Mouse (Mus musculus) kidney, embryonic 15.5 days (tissue): ENCODE results near the gene Ascc3. TPM values are rescaled to one million over a fixed set of nuclear protein-coding genes. Genes with fewer than 3 reads are reported as not detected.

Experiments used
- ATAC-seq: fragments of 200-750 bp; cut with Nextera tagmentation; replicated peaks from 2 replicates; pipeline ENCODE4 v1.8.0; 2017; ENCODE audit warnings: moderate TSS enrichment; ENCODE audit not compliant: low FRiP score
- H3K27ac ChIP-seq: fragments of 300-500 bp; sonication (generic); 2 replicates; pipeline ENCODE4 v1.5.1; 2015; ENCODE audit warnings: mild to moderate bottlenecking, inconsistent platforms
- H3K27me3 ChIP-seq: fragments of 300-500 bp; sonication (generic); 2 replicates; pipeline ENCODE4 v1.6.1; 2015; ENCODE audit warnings: inconsistent platforms
- H3K36me3 ChIP-seq: fragments of 300-500 bp; sonication (generic); 2 replicates; pipeline ENCODE4 v1.6.1; 2015; ENCODE audit warnings: inconsistent platforms
- H3K4me1 ChIP-seq: fragments of 300-500 bp; sonication (generic); 2 replicates; pipeline ENCODE4 v1.6.1; 2015; ENCODE audit warnings: inconsistent platforms
- H3K4me2 ChIP-seq: fragments of 300-500 bp; sonication (generic); 2 replicates; pipeline ENCODE4 v1.6.1; 2015; ENCODE audit warnings: moderate library complexity, mild to moderate bottlenecking, inconsistent platforms
- H3K4me3 ChIP-seq: fragments of 300-500 bp; sonication (generic); replicated peaks from 2 replicates; pipeline ENCODE4 v1.5.1; 2015; ENCODE audit warnings: mild to moderate bottlenecking, inconsistent platforms
- H3K9ac ChIP-seq: fragments of 300-500 bp; sonication (generic); 2 replicates; pipeline ENCODE4 v1.6.1; 2015; ENCODE audit warnings: mild to moderate bottlenecking, inconsistent platforms
- H3K9me3 ChIP-seq: fragments of 300-500 bp; sonication (generic); replicated peaks from 2 replicates; pipeline ENCODE4 v1.6.1; 2016; ENCODE audit warnings: inconsistent platforms
- WGBS: fragments of 180-500 bp; shearing (Covaris S2); methylation state at CpG from one replicate; pipeline ENCODE4 v1.1.7; 2015; ENCODE audit warnings: mixed read lengths; 5-methylcytosine and 5-hydroxymethylcytosine counted together
- polyA plus RNA-seq: library from polyadenylated mRNA; unstranded; fragments of >200 nt; fragmentation: Nextera tagmentation; extraction: Ambion mirVana; gene quantifications from 2 replicates; pipeline ENCODE4 v1.2.1, GENCODE M21; 2015

Gene Ascc3
- polyA plus RNA-seq, 1 experiment from 2014 or later: 15.7 TPM

DNA sequence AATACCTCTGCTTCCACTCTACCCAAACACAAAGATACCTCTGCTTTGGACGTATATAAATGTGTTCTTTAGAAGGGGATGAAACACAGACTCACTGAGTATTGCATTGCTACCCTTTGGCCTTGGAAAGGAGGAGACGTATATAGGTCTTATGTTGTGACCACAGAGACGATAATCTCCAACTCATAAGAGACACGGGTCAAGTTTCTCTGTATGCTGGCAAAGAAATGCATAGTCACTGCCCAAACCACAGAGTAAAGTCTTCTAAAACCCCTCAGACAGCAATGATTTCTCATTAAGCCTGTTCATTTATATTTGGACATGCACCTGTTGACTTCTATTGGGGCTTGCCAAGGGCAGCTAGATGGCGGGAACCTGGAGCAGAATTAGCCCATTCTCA, 284.5 kb downstream of the Ascc3 start:
- Histone ChIP-seq H3K36me3 (no peaks in the 10 kb centered on the region), H3K4me1 (no peaks in the 10 kb centered on the region), H3K9ac (no peak overlapping the region), H3K27ac (no peak overlapping the region), H3K9me3 (no peaks in the 10 kb centered on the region), H3K27me3 (no peaks in the 10 kb centered on the region), H3K4me3 (no peak overlapping the region), H3K4me2 (no peak overlapping the region)
- ATAC-seq: no peak
- WGBS: 82% methylated on average over 5 of the region's 5 CpGs

DNA sequence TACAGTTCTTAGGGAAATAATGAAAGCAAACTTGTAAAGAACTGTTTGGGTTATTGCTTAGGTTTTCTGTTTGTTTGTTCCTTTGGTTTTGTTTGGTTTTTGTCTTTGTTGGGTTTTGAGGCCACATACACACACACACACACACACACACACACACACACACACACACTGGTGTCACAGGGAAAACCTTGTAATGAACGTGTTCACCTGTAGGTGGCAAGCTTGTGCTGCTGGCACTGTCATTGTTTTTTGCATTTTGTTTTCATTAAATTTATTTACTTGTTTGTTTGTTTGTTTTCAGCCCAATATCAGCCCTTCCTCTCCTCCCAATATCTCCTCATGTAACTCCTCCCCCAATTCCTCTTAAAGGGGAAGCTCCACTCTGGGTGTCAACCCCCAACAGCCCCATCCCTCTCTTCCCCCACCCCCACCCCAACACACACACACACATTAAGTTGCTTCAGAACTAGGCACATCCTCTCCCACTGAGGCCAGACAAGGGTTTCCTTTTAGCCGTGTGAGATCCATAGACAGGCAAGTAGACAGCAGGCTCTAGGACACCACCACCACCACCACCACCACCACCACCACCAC, 289.1 kb downstream of the Ascc3 start:
- no peak overlapping the region for H3K27ac ChIP-seq
- no peak overlapping the region for H3K4me2 ChIP-seq
- no peak overlapping the region for H3K9ac ChIP-seq
- no peaks in the 10 kb centered on the region for H3K36me3 ChIP-seq
- no peak overlapping the region for H3K4me3 ChIP-seq
- H3K4me1 ChIP-seq: 0 out of 2 replicates have a peak, but pooled peaks cover 5% of the 10 kb centered on the region
- H3K27me3 ChIP-seq: peaks cover 12% of the 10 kb centered on the region
- ATAC-seq: no peak
- H3K9me3 ChIP-seq: no peaks in the 10 kb centered on the region
- WGBS: 23% methylated on average over 2 of the region's 2 CpGs

DNA sequence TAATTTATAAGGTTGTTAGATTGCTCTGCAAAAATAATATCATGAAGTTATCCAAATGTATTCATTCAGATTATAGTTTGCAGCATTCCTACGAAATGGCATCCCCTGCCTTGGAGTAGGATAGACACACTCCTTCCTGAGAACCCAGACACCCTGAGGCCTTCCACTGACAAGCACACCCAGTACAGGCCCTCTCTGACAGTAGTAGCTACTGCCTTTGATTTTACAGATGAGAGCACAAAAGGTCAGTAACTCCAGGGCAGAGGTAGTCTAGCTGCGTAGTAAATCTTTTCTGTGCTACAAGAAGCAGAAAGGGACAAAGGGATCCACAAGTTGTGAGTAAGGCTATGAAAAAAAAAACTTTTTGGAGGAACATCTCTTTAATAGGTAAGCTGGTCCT, 289.9 kb downstream of the Ascc3 start:
- WGBS: 36% methylated on average over 2 of the region's 2 CpGs
- peaks cover 15% of the 10 kb centered on the region for H3K27me3 ChIP-seq
- H3K27ac ChIP-seq: no peak overlapping the region
- ATAC-seq: peak; percentile 61; the same call in 1 of the 2 replicates
- no peaks in the 10 kb centered on the region for H3K36me3 ChIP-seq
- H3K9me3 ChIP-seq: no peaks in the 10 kb centered on the region
- 0 out of 2 replicates have a peak, but pooled peaks cover 5% of the 10 kb centered on the region for H3K4me1 ChIP-seq
- H3K4me3 ChIP-seq: no peak overlapping the region
- no peak overlapping the region for H3K9ac ChIP-seq
- no peak overlapping the region for H3K4me2 ChIP-seq

DNA sequence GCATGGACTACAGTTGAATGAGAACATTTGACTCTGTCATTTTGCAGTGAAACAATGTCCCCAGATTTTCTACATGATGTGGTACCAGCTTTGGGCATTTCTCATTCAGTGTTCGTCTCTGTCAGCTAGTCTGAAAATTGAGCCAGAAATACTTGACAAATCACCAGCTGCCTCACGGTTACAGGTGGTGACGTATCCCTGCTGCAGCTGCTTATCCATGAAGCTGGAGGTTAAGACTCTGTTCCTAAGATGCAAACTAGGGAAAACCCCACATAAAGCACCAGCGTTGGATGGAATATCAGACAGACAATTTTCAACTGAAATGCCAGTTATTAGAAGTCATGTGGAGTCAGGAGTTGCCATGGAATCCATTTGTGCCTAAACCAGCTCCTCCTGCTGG, 293.8 kb downstream of the Ascc3 start:
- H3K27me3 ChIP-seq: peaks cover 47% of the 10 kb centered on the region

DNA sequence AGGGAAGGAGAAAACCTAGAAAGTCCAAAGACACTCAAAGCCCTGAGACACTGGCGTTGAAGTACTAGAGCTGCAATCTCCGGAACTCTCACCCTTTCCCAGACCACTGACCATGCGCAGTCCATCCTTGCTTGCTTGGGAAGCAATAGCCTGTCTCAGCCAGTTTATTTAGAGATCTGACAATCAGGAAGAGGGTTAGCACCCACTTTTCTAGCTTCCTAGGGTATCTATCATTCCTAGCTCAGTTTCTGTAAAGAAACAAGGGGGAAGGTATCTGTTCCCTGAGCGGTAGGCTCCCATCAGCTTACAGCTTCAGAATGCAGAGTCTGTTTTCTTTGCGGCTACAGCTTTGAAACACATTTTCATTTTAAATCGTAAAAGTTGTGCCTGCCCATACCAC, 298.2 kb downstream of the Ascc3 start:
- 23% methylated on average over 6 of the region's 6 CpGs for WGBS
- ATAC-seq: no peak
- Histone ChIP-seq H3K27me3 (peaks cover 85% of the 10 kb centered on the region), H3K4me3 (no peak overlapping the region), H3K4me1 (peaks cover 27% of the 10 kb centered on the region), H3K9me3 (no peaks in the 10 kb centered on the region), H3K27ac (no peak overlapping the region), H3K9ac (no peak overlapping the region), H3K36me3 (no peaks in the 10 kb centered on the region), H3K4me2 (0 out of 2 replicates have a peak overlapping the region, but pooled peaks have one; percentile 9)

More for the DNA sequence above, 293.8 kb downstream of the Ascc3 start:
- no peak overlapping the region for H3K27ac ChIP-seq
- no peak overlapping the region for H3K4me3 ChIP-seq
- no peak overlapping the region for H3K9ac ChIP-seq
- no peak overlapping the region for H3K4me2 ChIP-seq
- ATAC-seq: no peak
- H3K36me3 ChIP-seq: no peaks in the 10 kb centered on the region
- 54% methylated on average over 4 of the region's 4 CpGs for WGBS
- H3K4me1 ChIP-seq: 0 out of 2 replicates have a peak, but pooled peaks cover 5% of the 10 kb centered on the region
- no peaks in the 10 kb centered on the region for H3K9me3 ChIP-seq

DNA sequence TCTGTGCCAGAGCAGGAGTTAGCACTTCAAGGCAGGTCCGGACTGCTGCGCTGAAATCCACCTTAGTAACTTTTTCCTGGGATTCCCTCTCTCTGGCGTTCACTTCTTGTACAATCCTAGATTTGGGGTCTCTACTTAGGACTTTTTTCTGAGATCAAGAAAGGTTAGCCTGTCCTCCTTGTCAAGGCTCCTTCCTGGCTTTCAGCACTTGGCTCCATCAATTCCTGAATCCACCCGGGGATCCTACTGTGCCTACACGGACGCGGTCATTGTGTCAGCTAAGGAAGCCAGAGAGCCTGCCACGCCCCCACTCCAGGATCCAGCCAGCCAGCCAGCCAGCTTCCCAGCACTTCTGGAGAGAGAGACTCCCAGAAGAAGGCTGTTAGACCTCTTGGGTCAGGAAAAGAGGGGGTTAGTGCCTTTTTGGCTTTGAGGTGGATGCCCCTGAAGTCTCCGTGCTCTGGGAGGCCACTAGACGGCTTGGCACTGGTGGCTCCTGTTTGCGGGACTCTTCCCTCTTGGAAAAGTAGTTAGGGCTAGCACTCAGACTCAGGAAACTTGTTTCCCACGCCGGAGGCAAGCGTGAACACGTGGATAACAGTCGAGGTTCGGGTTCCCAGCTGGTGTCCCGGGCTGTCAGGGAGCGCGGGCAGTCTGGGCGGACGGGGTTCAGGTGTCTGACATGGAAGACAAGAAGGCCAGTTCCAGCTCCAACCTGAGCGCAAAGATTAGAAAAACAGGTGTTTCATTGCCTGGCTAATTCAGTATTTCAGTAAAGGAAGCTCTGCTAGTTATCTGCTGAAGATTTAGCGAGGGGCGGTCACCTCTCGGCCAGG, 299.6 kb downstream of the Ascc3 start:
- H3K4me2 ChIP-seq: peak overlapping the region; percentile 82
- WGBS: 1% methylated on average over 26 of the region's 26 CpGs
- H3K9ac ChIP-seq: 0 out of 2 replicates have a peak overlapping the region, but pooled peaks have one; percentile 2
- peaks cover 90% of the 10 kb centered on the region for H3K27me3 ChIP-seq
- peak overlapping the region; percentile 73 for H3K27ac ChIP-seq
- peak overlapping the region; percentile 58 for H3K4me3 ChIP-seq
- no peaks in the 10 kb centered on the region for H3K36me3 ChIP-seq
- H3K9me3 ChIP-seq: no peaks in the 10 kb centered on the region
- no peak for ATAC-seq
- H3K4me1 ChIP-seq: peaks cover 27% of the 10 kb centered on the region

DNA sequence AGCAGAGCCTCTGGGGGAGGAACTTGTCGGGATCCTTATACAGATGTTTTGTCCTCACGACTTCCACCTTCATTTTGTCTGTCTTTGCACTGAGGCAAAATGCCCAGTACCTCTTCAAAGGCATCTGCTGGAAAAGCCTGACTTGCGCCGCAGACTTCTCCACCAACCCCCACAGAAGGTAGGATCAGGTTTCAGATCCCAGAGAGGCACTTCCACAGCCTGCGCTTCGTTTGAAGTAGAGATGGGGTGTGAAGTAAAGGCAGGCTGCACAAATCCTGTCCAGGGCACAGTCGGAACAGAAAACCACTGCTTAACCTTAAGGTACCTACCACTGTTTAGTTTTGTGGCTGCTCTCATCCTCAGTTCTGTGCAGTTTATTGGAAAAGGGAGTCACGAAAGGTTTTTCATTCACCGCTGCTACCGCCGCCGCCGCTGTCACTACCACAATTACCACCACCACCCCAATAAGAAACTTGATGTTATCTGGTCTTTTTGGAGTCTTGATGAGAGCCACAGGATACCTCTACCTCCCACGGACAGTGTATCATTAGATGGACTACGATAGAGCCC, 300.4 kb downstream of the Ascc3 start:
- peak; percentile 44; the same call in 1 of the 2 replicates for ATAC-seq
- 0 out of 2 replicates have a peak overlapping the region, but pooled peaks have one; percentile 60 for H3K9ac ChIP-seq
- WGBS: 2% methylated on average over 15 of the region's 15 CpGs

DNA sequence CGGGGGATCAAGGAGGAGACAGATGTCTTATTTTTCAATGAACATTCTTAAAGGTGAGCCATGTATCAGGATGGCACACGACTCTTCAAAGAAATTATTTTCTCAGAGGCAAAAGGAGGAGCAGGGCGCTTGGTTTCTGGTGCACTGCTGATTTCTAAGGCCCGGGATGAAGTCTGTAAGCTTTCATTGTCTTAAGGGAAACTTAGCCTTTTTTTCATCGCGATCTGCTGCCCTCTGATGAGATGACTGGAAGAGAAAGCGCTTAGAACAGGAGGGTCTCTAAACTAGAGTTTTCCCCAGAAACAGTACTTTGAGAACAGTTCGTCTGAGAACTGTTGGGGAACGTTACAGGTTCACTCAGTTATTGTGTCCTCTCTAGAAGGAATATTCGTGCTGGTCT, 301.1 kb downstream of the Ascc3 start:
- WGBS: 5% methylated on average over 10 of the region's 10 CpGs
- H3K4me2 ChIP-seq: peak overlapping the region; percentile 82
- no peak for ATAC-seq
- 0 out of 2 replicates have a peak overlapping the region, but pooled peaks have one; percentile 60 for H3K9ac ChIP-seq
- peak overlapping the region; percentile 73; the same call in 1 of the 2 replicates for H3K27ac ChIP-seq
- H3K27me3 ChIP-seq: peaks cover 96% of the 10 kb centered on the region
- H3K4me1 ChIP-seq: peaks cover 27% of the 10 kb centered on the region
- H3K36me3 ChIP-seq: no peaks in the 10 kb centered on the region
- H3K4me3 ChIP-seq: peak overlapping the region; percentile 58
- H3K9me3 ChIP-seq: no peaks in the 10 kb centered on the region

More for the DNA sequence above, 300.4 kb downstream of the Ascc3 start:
- peaks cover 93% of the 10 kb centered on the region for H3K27me3 ChIP-seq
- peak overlapping the region; percentile 58 for H3K4me3 ChIP-seq
- peak overlapping the region; percentile 82 for H3K4me2 ChIP-seq
- peak overlapping the region; percentile 73 for H3K27ac ChIP-seq
- peaks cover 27% of the 10 kb centered on the region for H3K4me1 ChIP-seq
- H3K36me3 ChIP-seq: no peaks in the 10 kb centered on the region
- no peaks in the 10 kb centered on the region for H3K9me3 ChIP-seq

DNA sequence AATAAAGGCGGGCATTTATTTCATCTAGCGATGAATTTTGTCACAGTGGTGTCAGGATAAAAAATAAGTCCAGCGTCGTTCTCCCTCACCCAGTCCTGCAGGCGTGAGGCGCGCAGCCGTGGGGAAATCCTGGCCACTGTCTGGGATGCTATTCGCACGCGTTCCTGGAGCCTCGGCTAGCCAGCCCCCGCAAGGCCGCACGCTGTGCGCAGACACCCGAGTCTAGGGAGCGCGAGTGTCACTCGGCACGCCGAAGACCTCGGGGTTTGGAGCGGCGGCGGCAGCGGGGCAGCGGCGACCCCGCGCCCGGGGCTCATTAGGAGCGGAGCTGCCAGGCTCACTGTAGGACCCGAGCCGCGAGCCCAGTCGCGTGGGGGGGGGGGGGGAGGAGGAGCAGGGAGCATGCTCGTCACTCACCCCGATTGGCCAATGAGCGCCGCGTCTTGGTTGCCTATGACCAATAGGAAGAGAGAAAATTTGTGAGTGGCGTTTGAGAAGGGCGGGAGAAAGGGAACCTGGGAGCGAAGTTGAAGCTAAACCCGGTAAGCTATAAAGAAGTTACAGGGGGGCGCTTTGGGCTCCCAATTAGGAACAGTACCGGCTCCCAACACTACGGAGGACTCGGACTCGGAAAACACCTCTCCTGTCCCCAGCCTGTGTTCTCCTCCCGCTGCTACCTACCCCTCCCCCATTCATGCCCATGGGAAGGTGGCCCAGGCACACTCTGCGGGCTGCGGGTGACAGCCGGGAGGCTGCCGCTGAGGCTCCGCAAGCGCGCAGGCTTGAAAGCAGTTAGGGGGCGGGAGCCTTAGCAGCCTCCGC, 301.9 kb downstream of the Ascc3 start, which contains the start of gene Sim1:
TSS of gene Sim1 (plus strand) at position 585 of the 822 bp plus-strand sequence.
- peak; percentile 93 for ATAC-seq
- peak within 1 kb of the TSS; percentile 82 for H3K4me2 ChIP-seq
- under 1% methylated on average over 62 of the region's 62 CpGs for WGBS
- H3K27me3 ChIP-seq: peaks cover 92% of the 10 kb centered on the region
- no peaks in the 10 kb centered on the region for H3K36me3 ChIP-seq
- H3K4me1 ChIP-seq: peaks cover 27% of the 10 kb centered on the region
- H3K27ac ChIP-seq: peak within 1 kb of the TSS; percentile 92
- no peaks in the 10 kb centered on the region for H3K9me3 ChIP-seq
- H3K4me3 ChIP-seq: peak within 1 kb of the TSS; percentile 58
- H3K9ac ChIP-seq: peak within 1 kb of the TSS; percentile 65

DNA sequence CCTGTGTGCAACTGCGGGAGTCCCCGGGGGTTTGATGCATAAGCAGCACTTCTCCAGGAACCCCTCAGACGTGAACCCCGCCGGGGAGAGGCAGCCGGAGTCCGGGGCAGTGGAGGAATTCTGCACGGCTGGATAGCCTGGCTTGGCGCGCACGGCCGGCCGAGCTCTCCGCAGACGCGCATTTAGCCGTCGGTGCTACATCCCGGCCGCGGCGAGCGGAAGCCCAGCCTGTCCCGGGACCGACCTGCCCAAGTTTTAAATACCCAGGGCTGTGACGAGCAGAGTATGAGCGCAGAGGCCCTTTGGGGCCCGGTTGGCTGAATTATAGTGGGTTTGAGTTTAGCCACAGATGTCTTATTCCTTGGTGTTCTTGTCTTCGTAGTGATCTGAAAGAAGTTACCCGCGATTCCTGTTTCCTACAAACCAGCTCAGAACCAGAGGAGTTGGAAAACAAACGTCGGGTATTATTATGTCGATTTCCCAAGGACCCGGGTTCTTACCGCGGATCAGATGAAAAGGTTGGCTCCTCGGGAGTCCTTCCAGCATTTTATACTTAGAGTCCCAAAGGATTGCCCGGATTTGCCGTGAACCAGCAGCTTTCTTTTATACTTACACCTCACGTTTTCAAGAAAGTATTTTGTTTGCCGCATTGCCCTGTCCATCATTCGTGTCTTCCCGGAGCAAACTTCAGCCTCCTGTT, 302.8 kb downstream of the Ascc3 start:
- Histone ChIP-seq H3K27ac (peak overlapping the region; percentile 92), H3K4me3 (peak overlapping the region; percentile 58), H3K36me3 (no peaks in the 10 kb centered on the region), H3K4me2 (peak overlapping the region; percentile 82), H3K4me1 (peaks cover 27% of the 10 kb centered on the region), H3K9me3 (no peaks in the 10 kb centered on the region), H3K27me3 (peaks cover 88% of the 10 kb centered on the region), H3K9ac (peak overlapping the region; percentile 65)
- WGBS: under 1% methylated on average over 44 of the region's 44 CpGs
- peak; percentile 24 for ATAC-seq
